Mouse (Mus musculus) heart, embryonic 13.5 days (tissue): ENCODE measurements at regions not wholly inside any gene's neighbourhood (a gene's known extent, or its start where the extent isn't known, plus 50 kb on each side); places are given as distances from the start of the nearest gene placed in this dataset.
A peak's percentile ranks its signal among the peaks of the same experiment; 100 is the strongest.
"Not testable (repeated sequence)": the region's sequence is repeated elsewhere in the genome, so short reads cannot be mapped to it uniquely, and the experiment has no call there.

ENCODE experiments used
- ATAC-seq: fragments of 200-750 bp; cut with Nextera tagmentation; 2 replicates; pipeline ENCODE4 v1.8.0; 2017; ENCODE audit warnings: moderate TSS enrichment; ENCODE audit not compliant: insufficient number of reproducible peaks, low FRiP score, low TSS enrichment; ENCODE audit errors: extremely low read depth
- H3K27ac ChIP-seq: fragments of 300-500 bp; sonication (generic); replicated peaks from 2 replicates; pipeline ENCODE4 v1.5.1; 2015; ENCODE audit warnings: moderate library complexity, mild to moderate bottlenecking, inconsistent platforms
- H3K27me3 ChIP-seq: fragments of 300-500 bp; sonication (generic); replicated peaks from 2 replicates; pipeline ENCODE4 v1.6.1; 2015; ENCODE audit warnings: mild to moderate bottlenecking, inconsistent platforms
- H3K36me3 ChIP-seq: fragments of 300-500 bp; sonication (generic); 2 replicates; pipeline ENCODE4 v1.6.1; 2015; ENCODE audit warnings: mild to moderate bottlenecking, inconsistent platforms
- H3K4me1 ChIP-seq: fragments of 300-500 bp; sonication (generic); 2 replicates; pipeline ENCODE4 v1.6.1; 2015; ENCODE audit warnings: inconsistent platforms
- H3K4me2 ChIP-seq: fragments of 300-500 bp; sonication (generic); 2 replicates; pipeline ENCODE4 v1.6.1; 2015; ENCODE audit warnings: inconsistent platforms, mild to moderate bottlenecking, moderate library complexity
- H3K4me3 ChIP-seq: fragments of 300-500 bp; sonication (generic); 2 replicates; pipeline ENCODE4 v1.5.1; 2015; ENCODE audit warnings: moderate library complexity, mild to moderate bottlenecking, inconsistent platforms
- H3K9ac ChIP-seq: fragments of 300-500 bp; sonication (generic); 2 replicates; pipeline ENCODE4 v1.6.1; 2015; ENCODE audit warnings: inconsistent platforms, mild to moderate bottlenecking, moderate library complexity
- H3K9me3 ChIP-seq: fragments of 300-500 bp; sonication (generic); 2 replicates; pipeline ENCODE4 v1.6.1; 2016; ENCODE audit warnings: inconsistent platforms
- WGBS: fragments of 180-500 bp; shearing (Covaris S2); methylation state at CpG from one replicate; pipeline ENCODE4 v1.1.7; 2015; ENCODE audit warnings: mixed read lengths; 5-methylcytosine and 5-hydroxymethylcytosine counted together

- 43% methylated on average over 1 of the region's 1 CpGs for WGBS
- no peaks in the 10 kb centered on the region for H3K4me1 ChIP-seq
- no peaks in the 10 kb centered on the region for H3K36me3 ChIP-seq
- H3K4me3 ChIP-seq: no peak overlapping the region
- H3K9me3 ChIP-seq: no peaks in the 10 kb centered on the region
- H3K9ac ChIP-seq: no peak overlapping the region
- H3K27ac ChIP-seq: no peak overlapping the region
- H3K4me2 ChIP-seq: no peak overlapping the region
- ATAC-seq: no peak
- H3K27me3 ChIP-seq: no peaks in the 10 kb centered on the region
Measured at GRCm38 (mm10) chr2:53276435-53276834, 84.9 kb downstream of the Arl6ip6 start.

GRCm38 (mm10) chr2:53301712-53302423 is 110.3 kb downstream of the Arl6ip6 start:
- Histone ChIP-seq H3K27me3 (no peaks in the 10 kb centered on the region), H3K4me2 (no peak overlapping the region), H3K9me3 (no peaks in the 10 kb centered on the region), H3K27ac (no peak overlapping the region), H3K36me3 (no peaks in the 10 kb centered on the region), H3K4me1 (no peaks in the 10 kb centered on the region), H3K4me3 (no peak overlapping the region), H3K9ac (no peak overlapping the region)
- WGBS: 49% methylated on average over 2 of the region's 2 CpGs
- no peak for ATAC-seq

- H3K9ac ChIP-seq: no peak overlapping the region
- H3K4me3 ChIP-seq: no peak overlapping the region
- 40% methylated on average over 6 of the region's 6 CpGs for WGBS
- H3K36me3 ChIP-seq: no peaks in the 10 kb centered on the region
- no peaks in the 10 kb centered on the region for H3K9me3 ChIP-seq
- H3K27ac ChIP-seq: no peak overlapping the region
- no peak overlapping the region for H3K4me2 ChIP-seq
- ATAC-seq: no peak
- no peaks in the 10 kb centered on the region for H3K27me3 ChIP-seq
- no peaks in the 10 kb centered on the region for H3K4me1 ChIP-seq
Measured at GRCm38 (mm10) chr2:53330680-53331079, 139.2 kb downstream of the Arl6ip6 start.

- ATAC-seq: no peak
- Histone ChIP-seq H3K4me1 (no peaks in the 10 kb centered on the region), H3K27me3 (no peaks in the 10 kb centered on the region), H3K4me2 (no peak overlapping the region), H3K9me3 (no peaks in the 10 kb centered on the region), H3K36me3 (no peaks in the 10 kb centered on the region), H3K27ac (no peak overlapping the region), H3K9ac (no peak overlapping the region), H3K4me3 (no peak overlapping the region)
- 48% methylated on average over 2 of the region's 2 CpGs for WGBS
Measured at GRCm38 (mm10) chr2:53359026-53359425, 167.5 kb downstream of the Arl6ip6 start.

GRCm38 (mm10) chr2:53382348-53382747 is 190.8 kb downstream of the Arl6ip6 start:
- Histone ChIP-seq H3K4me1 (no peaks in the 10 kb centered on the region), H3K9ac (no peak overlapping the region), H3K27me3 (no peaks in the 10 kb centered on the region), H3K36me3 (no peaks in the 10 kb centered on the region), H3K27ac (no peak overlapping the region), H3K4me3 (no peak overlapping the region), H3K4me2 (no peak overlapping the region), H3K9me3 (no peaks in the 10 kb centered on the region)
- no peak for ATAC-seq
- 41% methylated on average over 1 of the region's 1 CpGs for WGBS

- ATAC-seq: no peak
- 80% methylated on average over 8 of the region's 8 CpGs for WGBS
- Histone ChIP-seq H3K9ac (no peak overlapping the region), H3K27me3 (no peaks in the 10 kb centered on the region), H3K4me1 (no peaks in the 10 kb centered on the region), H3K27ac (no peak overlapping the region), H3K4me3 (no peak overlapping the region), H3K36me3 (no peaks in the 10 kb centered on the region), H3K4me2 (no peak overlapping the region), H3K9me3 (no peaks in the 10 kb centered on the region)
Measured at GRCm38 (mm10) chr2:53384545-53385176, 193.1 kb downstream of the Arl6ip6 start.

GRCm38 (mm10) chr2:53388652-53389051 is 197.1 kb downstream of the Arl6ip6 start:
- H3K4me2 ChIP-seq: no peak overlapping the region
- no peaks in the 10 kb centered on the region for H3K27me3 ChIP-seq
- ATAC-seq: peak; percentile 8; the same call in 1 of the 2 replicates
- H3K9me3 ChIP-seq: no peaks in the 10 kb centered on the region
- H3K4me1 ChIP-seq: no peaks in the 10 kb centered on the region
- 82% methylated on average over 3 of the region's 3 CpGs for WGBS
- H3K4me3 ChIP-seq: no peak overlapping the region
- no peak overlapping the region for H3K27ac ChIP-seq
- H3K36me3 ChIP-seq: no peaks in the 10 kb centered on the region
- H3K9ac ChIP-seq: no peak overlapping the region

- H3K4me3 ChIP-seq: no peak overlapping the region
- no peaks in the 10 kb centered on the region for H3K27me3 ChIP-seq
- no peaks in the 10 kb centered on the region for H3K36me3 ChIP-seq
- no peak overlapping the region for H3K27ac ChIP-seq
- H3K4me1 ChIP-seq: no peaks in the 10 kb centered on the region
- 81% methylated on average over 2 of the region's 2 CpGs for WGBS
- H3K4me2 ChIP-seq: no peak overlapping the region
- H3K9me3 ChIP-seq: no peaks in the 10 kb centered on the region
- ATAC-seq: no peak
- H3K9ac ChIP-seq: no peak overlapping the region
Measured at GRCm38 (mm10) chr2:53414471-53414870, 222.9 kb downstream of the Arl6ip6 start.

GRCm38 (mm10) chr2:53437046-53437815 is 245.7 kb downstream of the Arl6ip6 start:
- Histone ChIP-seq H3K9me3 (no peaks in the 10 kb centered on the region), H3K4me1 (no peaks in the 10 kb centered on the region; the same call in 1 of the 2 replicates), H3K27me3 (no peaks in the 10 kb centered on the region), H3K27ac (no peak overlapping the region), H3K36me3 (no peaks in the 10 kb centered on the region), H3K4me3 (no peak overlapping the region), H3K4me2 (no peak overlapping the region), H3K9ac (no peak overlapping the region)
- ATAC-seq: no peak
- 65% methylated on average over 5 of the region's 5 CpGs for WGBS

GRCm38 (mm10) chr2:53440301-53440700 is 248.8 kb downstream of the Arl6ip6 start:
- H3K4me1 ChIP-seq, H3K27ac ChIP-seq, ATAC-seq, H3K9me3 ChIP-seq, H3K4me3 ChIP-seq, H3K36me3 ChIP-seq, H3K4me2 ChIP-seq, H3K27me3 ChIP-seq, H3K9ac ChIP-seq: not testable (repeated sequence)
- 35% methylated on average over 3 of the region's 3 CpGs for WGBS

- Histone ChIP-seq H3K9ac (no peak overlapping the region), H3K9me3 (no peaks in the 10 kb centered on the region), H3K4me2 (no peak overlapping the region), H3K36me3 (no peaks in the 10 kb centered on the region), H3K4me3 (no peak overlapping the region), H3K27me3 (no peaks in the 10 kb centered on the region), H3K4me1 (no peaks in the 10 kb centered on the region), H3K27ac (no peak overlapping the region)
- WGBS: 70% methylated on average over 3 of the region's 3 CpGs
- ATAC-seq: no peak
Measured at GRCm38 (mm10) chr2:53460265-53460664, 268.7 kb downstream of the Arl6ip6 start.
